Mouse (Mus musculus): Measurements from ENCODE around the gene Lrmda. TPM values are rescaled to one million over a fixed set of nuclear protein-coding genes. Genes with fewer than 3 reads are reported as not detected.

The Lrmda gene
- polyA plus RNA-seq, 1 experiment from 2014 or later: 0.87 TPM

DNA sequence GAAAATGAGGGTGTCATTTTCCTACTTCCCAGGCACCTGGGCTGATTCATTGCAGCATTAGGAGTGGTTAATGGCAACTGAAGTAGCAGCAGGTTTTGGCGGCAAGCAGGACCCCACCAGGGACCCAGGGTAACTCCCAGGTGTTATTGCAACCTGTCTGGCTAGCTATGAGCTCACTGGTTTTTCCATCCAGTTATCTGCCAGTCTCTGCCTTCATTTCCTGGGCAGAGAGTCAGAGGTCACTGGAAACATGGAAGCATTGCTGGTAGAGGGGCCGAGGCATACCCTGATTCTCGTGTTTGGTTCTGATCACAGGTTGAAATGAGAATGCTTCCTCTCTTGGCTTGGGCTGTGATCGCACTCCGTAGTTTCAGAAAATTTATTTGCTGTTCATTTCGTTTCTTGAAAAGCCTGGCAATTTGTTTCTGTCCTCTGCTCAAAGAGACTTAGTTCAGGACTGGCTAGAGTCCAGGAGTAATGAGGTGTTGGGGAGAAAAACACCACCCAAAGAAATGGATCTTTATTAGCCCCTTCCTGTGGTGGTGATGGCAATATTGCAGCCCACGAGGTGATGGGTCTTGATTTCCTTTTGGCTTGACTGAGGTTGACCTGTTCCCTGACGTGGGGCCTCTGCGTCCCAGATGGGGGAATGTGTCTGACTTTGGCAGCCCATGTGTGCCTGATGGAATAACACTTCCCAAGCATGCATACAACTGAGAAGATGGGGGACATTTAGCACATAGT, 688.6 kb downstream of the Lrmda start:
- Histone ChIP-seq H3K27me3 (replicated peaks) (no peaks in the 10 kb centered on the region), H3K4me1 (replicated peaks) (no peaks in the 10 kb centered on the region), H3K27ac (no peak overlapping the region), H3K9ac (no peak overlapping the region), H3K36me3 (no peaks in the 10 kb centered on the region), H3K4me2 (replicated peaks) (no peak overlapping the region), H3K9me3 (no peaks in the 10 kb centered on the region), H3K4me3 (replicated peaks) (no peak overlapping the region)
- ATAC-seq: no peak
- WGBS: 77% methylated on average over 9 of the region's 9 CpGs

DNA sequence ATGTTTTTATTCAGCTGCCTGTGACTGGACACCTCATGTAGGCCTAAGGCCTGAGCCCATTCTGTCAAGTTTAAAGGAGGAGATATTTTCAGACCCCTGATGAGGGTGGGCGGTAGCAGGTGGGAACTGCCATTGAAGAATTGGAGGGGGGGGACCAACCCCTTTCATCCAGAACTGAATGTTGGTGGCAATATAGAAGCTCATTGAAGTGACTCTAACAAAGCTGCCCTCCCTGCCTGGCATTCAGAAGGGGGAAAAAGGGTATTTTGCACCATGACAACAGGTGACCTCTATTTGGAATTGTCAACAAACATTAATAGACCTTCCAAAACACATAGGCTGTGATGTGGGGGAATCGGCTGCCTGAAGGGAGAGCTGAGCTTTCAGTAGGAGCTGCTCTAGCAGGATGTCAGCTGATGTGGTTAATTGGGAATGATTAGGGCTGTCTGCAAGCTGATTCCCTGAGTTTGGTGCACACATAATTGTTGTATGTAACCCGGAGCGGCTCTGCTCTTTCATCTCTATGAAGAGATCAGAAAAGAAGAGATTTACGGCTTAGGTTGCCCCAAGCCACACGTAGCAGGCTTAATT, 690.7 kb downstream of the Lrmda start:
- H3K9ac ChIP-seq: no peak overlapping the region
- no peak for ATAC-seq
- H3K4me3 ChIP-seq (replicated peaks): no peak overlapping the region
- H3K4me1 ChIP-seq (replicated peaks): no peaks in the 10 kb centered on the region
- WGBS: 59% methylated on average over 6 of the region's 6 CpGs
- no peaks in the 10 kb centered on the region for H3K36me3 ChIP-seq
- H3K9me3 ChIP-seq: no peaks in the 10 kb centered on the region
- H3K4me2 ChIP-seq (replicated peaks): no peak overlapping the region
- H3K27ac ChIP-seq: no peak overlapping the region
- H3K27me3 ChIP-seq (replicated peaks): no peaks in the 10 kb centered on the region

DNA sequence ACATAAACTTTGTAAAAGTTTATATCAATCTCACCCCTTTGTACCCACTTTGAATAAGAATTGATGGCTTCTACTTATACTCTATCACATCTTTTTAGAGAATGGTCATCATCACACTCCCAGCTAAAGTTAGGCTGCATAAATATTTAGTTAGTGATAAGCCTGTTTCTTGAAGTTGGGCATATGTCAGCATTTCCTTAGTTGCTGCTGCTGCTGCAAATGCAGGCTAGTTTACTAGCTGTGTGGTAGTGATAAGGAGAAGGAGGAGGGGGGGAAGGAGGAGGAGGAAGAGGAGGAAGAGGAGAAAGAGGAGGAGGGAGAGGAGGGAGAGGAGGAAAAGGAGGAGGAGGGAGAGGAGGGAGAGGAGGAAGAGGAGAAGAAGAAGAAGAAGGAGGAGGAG, 692.9 kb downstream of the Lrmda start:
- no peaks in the 10 kb centered on the region for H3K36me3 ChIP-seq
- no peaks in the 10 kb centered on the region for H3K4me1 ChIP-seq (replicated peaks)
- H3K4me2 ChIP-seq (replicated peaks): no peak overlapping the region
- H3K9me3 ChIP-seq: no peaks in the 10 kb centered on the region
- no peaks in the 10 kb centered on the region for H3K27me3 ChIP-seq (replicated peaks)
- no peak overlapping the region for H3K9ac ChIP-seq
- ATAC-seq: no peak
- H3K4me3 ChIP-seq (replicated peaks): no peak overlapping the region
- H3K27ac ChIP-seq: no peak overlapping the region

DNA sequence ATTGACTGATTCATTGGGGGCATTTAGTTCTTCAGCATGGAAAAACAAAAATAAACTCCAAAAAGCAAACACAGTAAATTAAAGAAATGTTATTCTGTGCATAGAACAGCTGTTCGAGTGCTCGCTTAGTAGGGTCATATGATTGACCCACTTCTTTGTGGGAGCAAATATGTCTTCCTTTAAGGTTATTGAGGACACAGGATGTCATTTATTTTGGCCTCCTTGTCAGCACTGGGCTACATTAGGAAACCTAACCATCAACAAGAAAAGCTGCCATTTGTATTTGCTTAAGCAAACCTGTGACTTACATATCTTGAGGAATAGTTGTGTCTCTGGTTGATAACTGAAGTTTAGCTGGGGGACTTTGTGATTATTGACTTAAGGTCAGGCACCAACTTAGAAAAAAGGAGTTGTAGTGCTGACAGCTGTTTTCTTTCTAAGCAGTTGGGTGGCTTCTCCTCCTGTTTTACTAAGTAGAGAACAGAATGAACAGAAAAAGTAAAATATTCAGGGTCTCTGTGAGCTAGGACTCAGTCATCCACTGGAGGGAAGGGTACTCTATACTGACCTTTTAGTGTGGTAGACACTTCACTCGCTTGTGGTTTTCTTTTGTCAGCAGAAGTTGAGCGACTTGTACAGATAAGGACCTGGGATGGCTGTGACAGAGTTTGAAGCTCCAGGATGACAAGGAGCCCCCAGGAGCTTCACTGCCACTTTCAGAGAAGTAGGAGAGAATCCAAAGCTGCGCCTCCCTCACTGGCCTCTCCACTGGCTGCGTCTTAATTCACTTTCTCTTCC, 696.3 kb downstream of the Lrmda start:
- H3K4me2 ChIP-seq (replicated peaks): no peak overlapping the region
- H3K4me1 ChIP-seq (replicated peaks): no peaks in the 10 kb centered on the region
- 58% methylated on average over 6 of the region's 6 CpGs for WGBS
- no peak overlapping the region for H3K4me3 ChIP-seq (replicated peaks)
- no peak overlapping the region for H3K9ac ChIP-seq
- H3K9me3 ChIP-seq: no peaks in the 10 kb centered on the region
- H3K36me3 ChIP-seq: no peaks in the 10 kb centered on the region
- ATAC-seq: no peak
- H3K27ac ChIP-seq: no peak overlapping the region
- H3K27me3 ChIP-seq (replicated peaks): no peaks in the 10 kb centered on the region

DNA sequence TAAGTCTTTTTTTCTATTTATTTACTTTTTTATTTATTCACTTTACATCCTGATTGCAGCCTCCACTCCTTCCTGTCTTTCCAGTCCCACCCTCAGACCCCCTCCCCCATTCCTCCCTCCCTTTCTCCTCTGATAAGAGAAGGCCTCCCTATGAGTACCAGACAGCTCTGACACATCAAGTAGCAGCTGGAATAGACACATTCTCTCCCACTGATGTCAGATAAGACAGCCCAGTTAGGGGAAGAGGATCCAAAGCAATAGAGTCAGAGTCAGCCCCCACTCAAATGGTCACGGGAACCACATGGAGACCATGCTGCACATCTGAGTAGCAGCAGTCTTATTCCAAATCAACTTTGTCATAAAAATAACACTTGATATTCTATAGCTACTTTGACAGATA, 700.5 kb downstream of the Lrmda start:
- ATAC-seq: no peak
- Histone ChIP-seq H3K4me2 (replicated peaks) (no peak overlapping the region), H3K27ac (no peak overlapping the region), H3K9ac (no peak overlapping the region), H3K4me1 (replicated peaks) (no peaks in the 10 kb centered on the region), H3K27me3 (replicated peaks) (no peaks in the 10 kb centered on the region), H3K4me3 (replicated peaks) (no peak overlapping the region), H3K36me3 (no peaks in the 10 kb centered on the region), H3K9me3 (no peaks in the 10 kb centered on the region)
- WGBS: 76% methylated on average over 1 of the region's 1 CpGs

DNA sequence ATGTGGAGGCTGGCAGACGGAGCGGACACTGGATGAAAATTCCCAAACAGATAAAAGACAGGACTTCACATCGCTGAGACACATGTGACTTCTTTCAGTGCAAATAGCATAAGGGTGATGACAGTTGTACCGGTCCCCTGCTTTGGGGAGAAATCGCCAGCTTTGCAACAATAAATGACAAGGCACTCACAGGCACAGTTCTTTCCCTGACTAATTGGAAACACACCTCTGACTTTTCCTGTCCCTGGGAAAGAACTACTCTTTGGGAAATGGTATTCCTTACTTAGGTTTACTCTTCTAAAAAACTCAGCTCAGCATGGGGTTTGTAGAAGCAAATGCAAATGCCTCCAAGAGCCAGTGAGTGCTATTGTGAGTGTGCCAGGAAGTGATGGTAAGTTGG, 702.3 kb downstream of the Lrmda start:
- Histone ChIP-seq H3K9me3 (no peaks in the 10 kb centered on the region), H3K4me2 (replicated peaks) (no peak overlapping the region), H3K9ac (no peak overlapping the region), H3K4me1 (replicated peaks) (no peaks in the 10 kb centered on the region), H3K4me3 (replicated peaks) (no peak overlapping the region), H3K27me3 (replicated peaks) (no peaks in the 10 kb centered on the region), H3K27ac (no peak overlapping the region), H3K36me3 (no peaks in the 10 kb centered on the region)
- WGBS: 62% methylated on average over 5 of the region's 5 CpGs
- no peak for ATAC-seq

DNA sequence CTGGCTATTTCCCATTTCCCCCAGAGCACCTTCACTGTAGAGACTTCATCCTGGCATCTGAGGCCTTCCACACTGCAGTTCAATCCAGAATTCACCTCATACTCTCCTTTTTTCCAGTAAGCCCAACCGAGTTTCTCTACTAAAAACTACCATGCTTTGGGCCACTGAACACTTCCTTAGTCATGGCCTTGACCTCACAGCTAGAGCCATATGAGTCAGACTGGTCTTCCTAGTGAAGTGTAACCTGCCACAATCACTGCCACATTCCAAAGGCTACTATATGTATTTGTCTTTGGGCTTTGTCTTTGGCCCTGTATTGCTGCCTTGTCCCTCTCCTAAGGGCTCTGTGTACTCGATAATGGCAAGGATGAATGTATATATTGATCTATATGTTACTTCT, 708.0 kb downstream of the Lrmda start:
- 73% methylated on average over 2 of the region's 2 CpGs for WGBS
- Histone ChIP-seq H3K27ac (no peak overlapping the region), H3K36me3 (no peaks in the 10 kb centered on the region), H3K4me1 (replicated peaks) (no peaks in the 10 kb centered on the region), H3K27me3 (replicated peaks) (no peaks in the 10 kb centered on the region), H3K9me3 (no peaks in the 10 kb centered on the region), H3K4me2 (replicated peaks) (no peak overlapping the region), H3K9ac (no peak overlapping the region), H3K4me3 (replicated peaks) (no peak overlapping the region)
- no peak for ATAC-seq

DNA sequence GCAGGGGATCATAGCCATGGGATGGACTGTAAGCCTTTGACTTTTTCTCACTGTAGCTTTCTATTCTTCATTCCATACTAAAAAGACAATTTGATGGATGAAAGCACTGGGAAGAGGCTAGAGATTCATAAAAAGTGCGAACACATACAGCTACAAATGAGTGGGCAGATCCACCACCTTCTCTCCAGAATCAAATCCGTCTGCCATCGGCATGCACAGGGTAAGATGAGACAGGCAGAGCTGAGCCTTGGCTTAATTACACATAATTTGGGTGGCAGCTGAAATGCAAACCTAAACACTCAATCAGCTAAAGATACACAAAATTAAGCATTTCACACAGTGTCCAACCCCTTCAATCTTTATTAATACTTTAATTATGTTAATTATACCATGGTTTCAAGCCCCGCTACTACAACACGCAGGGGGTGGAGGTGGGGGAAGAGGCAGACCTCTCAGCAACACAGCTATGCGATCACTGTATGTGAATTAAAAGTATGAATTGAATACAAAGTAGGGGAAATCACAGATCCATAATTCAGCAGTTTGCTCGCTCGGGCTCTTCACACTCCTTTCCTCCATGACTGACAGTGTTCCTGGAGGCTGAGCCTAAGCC, 709.2 kb downstream of the Lrmda start:
- Histone ChIP-seq H3K27me3 (replicated peaks) (no peaks in the 10 kb centered on the region), H3K4me3 (replicated peaks) (no peak overlapping the region), H3K9ac (no peak overlapping the region), H3K27ac (no peak overlapping the region), H3K36me3 (no peaks in the 10 kb centered on the region), H3K9me3 (no peaks in the 10 kb centered on the region), H3K4me2 (replicated peaks) (no peak overlapping the region), H3K4me1 (replicated peaks) (no peaks in the 10 kb centered on the region)
- WGBS: 94% methylated on average over 8 of the region's 8 CpGs
- ATAC-seq: no peak

DNA sequence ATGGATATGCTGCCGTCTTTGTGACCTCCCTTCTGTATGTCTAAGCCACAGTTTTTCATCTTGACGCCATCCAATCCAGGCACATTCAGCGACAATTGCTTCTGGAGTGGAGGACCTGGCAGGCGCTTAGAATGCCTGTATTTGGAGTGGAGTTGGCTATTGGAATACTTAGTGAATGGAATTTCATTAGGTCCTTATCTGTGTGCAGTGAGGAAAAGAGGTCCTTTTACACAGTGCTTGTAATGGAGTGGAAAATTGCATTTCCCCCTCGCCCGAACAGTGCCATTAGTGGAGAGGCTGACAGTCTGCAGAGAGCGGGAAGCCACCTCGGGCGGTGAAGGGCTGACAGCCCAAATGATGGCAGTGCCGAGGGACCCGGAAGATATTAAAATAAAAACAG, 719.1 kb downstream of the Lrmda start:
- Histone ChIP-seq H3K4me2 (replicated peaks) (no peak overlapping the region), H3K9ac (no peak overlapping the region), H3K4me1 (replicated peaks) (no peaks in the 10 kb centered on the region), H3K27me3 (replicated peaks) (no peaks in the 10 kb centered on the region), H3K36me3 (no peaks in the 10 kb centered on the region), H3K9me3 (no peaks in the 10 kb centered on the region), H3K4me3 (replicated peaks) (no peak overlapping the region), H3K27ac (no peak overlapping the region)
- 86% methylated on average over 11 of the region's 11 CpGs for WGBS
- ATAC-seq: no peak

DNA sequence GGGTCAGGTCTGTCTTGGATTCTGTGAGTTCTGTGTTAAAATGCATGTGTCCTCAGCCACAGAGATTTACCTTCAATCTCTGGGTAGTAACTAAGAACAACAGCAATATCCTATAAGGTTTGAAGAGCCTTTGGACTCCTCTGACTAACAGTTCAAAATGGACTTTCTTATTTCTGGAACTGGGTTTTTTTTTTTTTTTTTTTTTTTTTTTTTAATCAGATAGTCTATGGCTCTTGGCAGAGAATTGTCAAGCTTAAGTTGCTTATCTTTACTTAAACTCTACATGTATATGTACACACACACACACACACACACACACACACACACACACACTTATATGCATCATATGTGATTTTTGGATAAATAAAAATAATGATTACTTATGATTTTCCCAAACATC, 723.0 kb downstream of the Lrmda start:
- ATAC-seq: no peak
- H3K36me3 ChIP-seq: no peaks in the 10 kb centered on the region

DNA sequence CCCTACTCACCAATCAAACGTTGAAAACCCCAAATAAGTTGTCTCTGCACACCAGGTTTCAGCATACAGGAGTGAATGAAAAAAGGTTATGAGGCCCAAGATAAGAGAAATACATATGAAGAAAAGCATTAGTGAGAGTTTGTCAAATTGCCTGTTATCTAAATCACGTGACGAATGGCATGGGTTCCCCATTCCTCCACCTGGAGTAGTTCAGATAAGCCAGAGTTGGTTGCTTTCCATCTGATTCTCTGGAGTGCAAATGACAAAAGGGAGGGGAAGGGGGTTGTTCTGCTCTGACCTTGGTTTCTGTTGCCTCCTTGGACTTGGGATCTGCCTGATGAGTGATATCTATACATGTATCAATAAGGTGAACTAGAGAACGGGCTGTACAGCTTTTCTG, 723.8 kb downstream of the Lrmda start:
- Histone ChIP-seq H3K27ac (no peak overlapping the region), H3K36me3 (no peaks in the 10 kb centered on the region), H3K4me3 (replicated peaks) (no peak overlapping the region), H3K9ac (no peak overlapping the region), H3K4me2 (replicated peaks) (no peak overlapping the region), H3K9me3 (no peaks in the 10 kb centered on the region), H3K4me1 (replicated peaks) (peaks cover 6% of the 10 kb centered on the region; the same call in 1 of the 2 replicates), H3K27me3 (replicated peaks) (no peaks in the 10 kb centered on the region)
- ATAC-seq: no peak
- WGBS: 59% methylated on average over 4 of the region's 4 CpGs

More for the DNA sequence above, 723.0 kb downstream of the Lrmda start:
- H3K27ac ChIP-seq: no peak overlapping the region
- no peak overlapping the region for H3K4me3 ChIP-seq (replicated peaks)
- H3K4me1 ChIP-seq (replicated peaks): peaks cover 6% of the 10 kb centered on the region; the same call in 1 of the 2 replicates
- no peaks in the 10 kb centered on the region for H3K9me3 ChIP-seq
- H3K4me2 ChIP-seq (replicated peaks): no peak overlapping the region
- no peak overlapping the region for H3K9ac ChIP-seq
- H3K27me3 ChIP-seq (replicated peaks): no peaks in the 10 kb centered on the region

DNA sequence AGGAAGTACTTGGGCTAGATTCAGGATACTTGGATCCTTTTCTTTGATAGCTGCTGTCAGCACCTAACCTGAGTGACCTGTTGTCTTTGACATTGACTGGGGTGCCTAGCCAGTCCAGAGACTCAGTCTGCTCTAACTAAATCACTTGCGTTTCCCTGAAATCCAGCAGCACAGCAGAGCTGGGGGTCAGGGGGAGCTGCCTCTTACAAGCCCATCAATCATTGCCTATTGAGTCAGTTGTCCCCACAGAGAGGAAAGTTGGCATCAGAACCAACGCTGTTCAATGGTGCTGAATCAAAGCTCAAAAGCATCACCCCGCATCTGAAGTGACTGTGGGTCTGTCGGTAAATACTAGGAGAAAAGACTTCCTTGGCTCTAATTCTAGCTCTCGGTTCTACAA, 725.2 kb downstream of the Lrmda start:
- Histone ChIP-seq H3K36me3 (no peaks in the 10 kb centered on the region), H3K27me3 (replicated peaks) (no peaks in the 10 kb centered on the region), H3K27ac (no peak overlapping the region), H3K4me2 (replicated peaks) (no peak overlapping the region), H3K9ac (no peak overlapping the region), H3K4me1 (replicated peaks) (peaks cover 6% of the 10 kb centered on the region; the same call in 1 of the 2 replicates), H3K4me3 (replicated peaks) (no peak overlapping the region), H3K9me3 (no peaks in the 10 kb centered on the region)
- 53% methylated on average over 5 of the region's 5 CpGs for WGBS
- no peak for ATAC-seq

All from intestine, embryonic 15.5 days (tissue).